Mouse (Mus musculus) adrenal gland, adult 18-20 months (tissue): ENCODE results near the gene Pafah1b3. TPM values are rescaled to one million over a fixed set of nuclear protein-coding genes. Genes with fewer than 3 reads are reported as not detected.
"Not testable (repeated sequence)": the region's sequence is repeated elsewhere in the genome, so short reads cannot be mapped to it uniquely, and the experiment has no call there.

Source experiments
- DNase-seq, 2 experiments: peaks; one replicate each; pipeline ENCODE4 v3.0.0; 2021 to 2022; ENCODE audit warnings: low spot score in 2 of 2
- total RNA-seq, 2 experiments: library from RNA; stranded (reverse); gene quantifications; 1 replicate in 1 of 2; 2 replicates in 1 of 2; pipeline ENCODE4 v1.2.3; 2021

Pafah1b3 gene
- total RNA-seq, 2 experiments from 2014 or later: 23.3 to 30.4 TPM

GRCm38 (mm10) chr7:25269545-25270271, 28.1 kb downstream of the Pafah1b3 start:
- peak in 1 of 2 experiments; percentile 2 for DNase-seq

GRCm38 (mm10) chr7:25269029-25269428, 28.8 kb downstream of the Pafah1b3 start:
- DNase-seq: peak; percentile 17 to 23

GRCm38 (mm10) chr7:25268588-25268987, 29.2 kb downstream of the Pafah1b3 start:
- DNase-seq: no peak

GRCm38 (mm10) chr7:25267751-25268463, 29.9 kb downstream of the Pafah1b3 start:
- DNase-seq: peak; percentile 92

- DNase-seq: peak; percentile 87 to 95
Measured at GRCm38 (mm10) chr7:25267301-25267750, 30.5 kb downstream of the Pafah1b3 start, which contains the start of gene Cic. Gene Cic (plus strand): TSS chr7:25267704.

GRCm38 (mm10) chr7:25266180-25266962, 31.4 kb downstream of the Pafah1b3 start:
- no peak for DNase-seq

GRCm38 (mm10) chr7:25265743-25266142, 32.0 kb downstream of the Pafah1b3 start:
- DNase-seq: not testable (repeated sequence)

- DNase-seq: no peak
Measured at GRCm38 (mm10) chr7:25263968-25264870, 33.6 kb downstream of the Pafah1b3 start.

GRCm38 (mm10) chr7:25261896-25262295, 35.9 kb downstream of the Pafah1b3 start:
- DNase-seq: no peak

GRCm38 (mm10) chr7:25251822-25252221, 46.0 kb downstream of the Pafah1b3 start:
- DNase-seq: no peak

GRCm38 (mm10) chr7:25251071-25251791, 46.6 kb downstream of the Pafah1b3 start:
- DNase-seq: peak in 1 of 2 experiments; percentile 44

GRCm38 (mm10) chr7:25250141-25250972, 47.4 kb downstream of the Pafah1b3 start, which contains the start of gene Erf:
Gene Erf (minus strand): TSS chr7:25250761.
- DNase-seq: peak; percentile 99

GRCm38 (mm10) chr7:25249314-25250140, 48.3 kb downstream of the Pafah1b3 start:
- peak; percentile 65 to 71 for DNase-seq

- no peak for DNase-seq
Measured at GRCm38 (mm10) chr7:25248846-25249313, 48.9 kb downstream of the Pafah1b3 start.

GRCm38 (mm10) chr7:25248018-25248647, 49.7 kb downstream of the Pafah1b3 start:
- DNase-seq: no peak

- DNase-seq: no peak
Measured at GRCm38 (mm10) chr7:25247498-25247897, 50.3 kb downstream of the Pafah1b3 start.

- DNase-seq: no peak
Measured at GRCm38 (mm10) chr7:25246759-25247137, 51.0 kb downstream of the Pafah1b3 start.
